ENCODE assay signal across 9 mouse cellular contexts in the genomic region with DNA sequence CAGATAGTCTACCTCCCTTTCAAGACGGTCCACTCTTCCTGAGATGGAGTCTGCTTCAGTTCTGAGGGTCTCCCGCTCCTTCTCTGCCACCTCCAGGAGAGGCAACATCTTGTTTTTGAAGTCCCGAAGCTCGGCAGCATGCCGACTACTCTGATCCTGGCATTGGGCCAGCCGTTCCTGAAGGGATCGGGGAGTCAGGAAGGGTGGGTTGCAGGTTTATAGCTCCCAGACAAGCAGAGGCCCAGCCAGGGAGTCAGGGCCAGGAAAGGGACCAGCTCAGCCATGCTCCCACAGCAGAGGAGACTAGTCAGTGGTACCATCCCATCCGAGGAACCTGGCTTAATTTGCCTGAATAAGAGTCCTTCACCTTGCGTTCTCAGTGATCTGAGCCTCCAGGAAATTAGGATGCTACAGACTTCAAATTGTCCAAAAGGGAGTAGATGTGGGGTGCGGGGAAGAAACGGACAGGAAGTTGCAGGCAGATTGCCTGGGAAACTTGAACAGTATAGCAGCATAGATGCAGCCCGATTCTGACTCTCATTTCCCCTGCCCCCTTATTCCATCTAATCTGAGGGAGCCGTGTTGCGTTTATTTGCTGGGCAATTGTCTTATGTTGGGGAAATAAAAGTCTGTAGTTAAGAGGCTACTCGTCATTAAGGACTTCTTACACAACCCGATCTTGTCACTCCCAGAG. TPM values are rescaled to one million over a fixed set of nuclear protein-coding genes. Genes with fewer than 3 reads are reported as not detected.
A peak's percentile ranks its signal among the peaks of the same experiment; 100 is the strongest.
DNase-seq lines count a peak whose midpoint lies in the region; ATAC-seq and TF ChIP-seq lines count a peak whose summit lies in the region.
"Had no signal": no experiment of that assay in that cellular context is flagged by ENCODE, and none has a peak within 500 bp of the region (broad histone marks: within the 10 kb centered on the region; RNA-seq: fewer than 3 reads in every experiment).

No protein-coding gene starts in this region.

- peak; percentile 55 for DNase-seq in urinary bladder, postnatal 14 days (ENCODE audit: low spot score)
- DNase-seq in urinary bladder, postnatal 10 days (ENCODE audit: low spot score), result no peak
- peak; percentile 16 for DNase-seq in heart, postnatal 0 days (ENCODE audit: low spot score)
- DNase-seq in limb, embryonic 10.5 days (ENCODE audit: low spot score), result no peak
- no peak for DNase-seq in thymus, postnatal 10 days (ENCODE audit: low spot score in 2 of 2)
- no peak for DNase-seq in left cerebral cortex, postnatal 36 days (ENCODE audit: low spot score in 2 of 2)

- no peak; the same call in 1 of the 2 replicates for TF ChIP-seq POLR2A in embryonic fibroblast, embryonic 13.5 days (IDR thresholded peaks at IDR 0.05; ENCODE audit: low read depth, low read length)

- no peak for TF ChIP-seq CTCF in embryonic fibroblast, embryonic 13.5 days (IDR thresholded peaks at IDR 0.05; ENCODE audit: borderline replicate concordance, insufficient read depth, low read length)
- TF ChIP-seq CTCF in heart, postnatal 0 days (IDR thresholded peaks at IDR 0.05; ENCODE audit: low read depth), result no peak

- H3K4me2 ChIP-seq in heart, postnatal 0 days (ENCODE audit: low read depth, low read length), result peak overlapping the region; percentile 62
- peak overlapping the region; percentile 46 for H3K4me2 ChIP-seq in midbrain, embryonic 15.5 days

- peaks cover 10% of the 10 kb centered on the region; the same call in 1 of the 2 replicates for H3K4me1 ChIP-seq in embryonic fibroblast, embryonic 13.5 days (ENCODE audit: control insufficient read depth, insufficient read depth, low read length)
- peaks cover 31% of the 10 kb centered on the region for H3K4me1 ChIP-seq in heart, postnatal 0 days (ENCODE audit: control insufficient read depth, insufficient read depth)
- peaks cover 74% of the 10 kb centered on the region for H3K4me1 ChIP-seq in limb, embryonic 10.5 days
- H3K4me1 ChIP-seq in midbrain, embryonic 15.5 days, result peaks cover 46% of the 10 kb centered on the region

- peak overlapping the region; percentile 38 for H3K9ac ChIP-seq in heart, postnatal 0 days (replicated peaks; ENCODE audit: low read depth, low read length)
- no peak overlapping the region; the same call in 1 of the 2 replicates for H3K9ac ChIP-seq in midbrain, embryonic 15.5 days

- H3K27me3 ChIP-seq in heart, postnatal 0 days (ENCODE audit: control insufficient read depth, insufficient read depth, low read length), result no peaks in the 10 kb centered on the region
- H3K27me3 ChIP-seq in limb, embryonic 10.5 days (ENCODE audit: low read depth, poor library complexity, severe bottlenecking), result no peaks in the 10 kb centered on the region
- H3K27me3 ChIP-seq in midbrain, embryonic 15.5 days (replicated peaks), result no peaks in the 10 kb centered on the region

- WGBS in heart, postnatal 0 days, result 27% methylated on average over 16 of the region's 16 CpGs
- WGBS in limb, embryonic 10.5 days, result 54% methylated on average over 16 of the region's 16 CpGs
- 55% methylated on average over 16 of the region's 16 CpGs for WGBS in midbrain, embryonic 15.5 days

- no peak for TF ChIP-seq EP300 in heart, postnatal 0 days (IDR thresholded peaks at IDR 0.05; ENCODE audit: low read depth)

- intact Hi-C loops in left cerebral cortex, postnatal 36 days (cut with DNase I), result loop anchor here (5.0 kb wide), 2 partner anchors 160 to 305 kb away; a partner anchor contains a TSS

- peaks cover 8% of the 10 kb centered on the region; the same call in 1 of the 2 replicates for H3K36me3 ChIP-seq in heart, postnatal 0 days (replicated peaks; ENCODE audit: control insufficient read depth, insufficient read depth, low read length)
- H3K36me3 ChIP-seq in limb, embryonic 10.5 days, result peaks cover 13% of the 10 kb centered on the region
- H3K36me3 ChIP-seq in midbrain, embryonic 15.5 days (replicated peaks), result no peaks in the 10 kb centered on the region; the same call in 1 of the 2 replicates

- H3K27ac ChIP-seq in embryonic fibroblast, embryonic 13.5 days (ENCODE audit: insufficient read depth, low read length), result peak overlapping the region; percentile 86
- peak overlapping the region; percentile 75 for H3K27ac ChIP-seq in heart, postnatal 0 days (ENCODE audit: low read depth)
- H3K27ac ChIP-seq in limb, embryonic 10.5 days, result peak overlapping the region; percentile 93
- peak overlapping the region; percentile 72 for H3K27ac ChIP-seq in midbrain, embryonic 15.5 days

- no peak for ATAC-seq in heart, postnatal 0 days (ENCODE audit: insufficient read depth, low read depth)
- no peak for ATAC-seq in midbrain, embryonic 15.5 days (replicated peaks)

- no peaks in the 10 kb centered on the region for H3K9me3 ChIP-seq in heart, postnatal 0 days (replicated peaks; ENCODE audit: control insufficient read depth, low read length)
- no peaks in the 10 kb centered on the region for H3K9me3 ChIP-seq in limb, embryonic 10.5 days (replicated peaks)
- H3K9me3 ChIP-seq in midbrain, embryonic 15.5 days, result no peaks in the 10 kb centered on the region

- H3K4me3 ChIP-seq in embryonic fibroblast, embryonic 13.5 days (ENCODE audit: insufficient read depth, low read length), result peak overlapping the region; percentile 38
- H3K4me3 ChIP-seq in heart, postnatal 0 days (ENCODE audit: low read depth, low read length), result peak overlapping the region; percentile 38
- peak overlapping the region; percentile 50 for H3K4me3 ChIP-seq in limb, embryonic 10.5 days
- peak overlapping the region; percentile 16; the same call in 1 of the 2 replicates for H3K4me3 ChIP-seq in midbrain, embryonic 15.5 days

RNA-seq across cellular contexts. Expression of a gene that starts 0.6 kb away (rescaled TPM):
- polyA plus RNA-seq in embryonic fibroblast, embryonic 13.5 days (2011; ENCODE audit: insufficient read length, low read depth, missing spikeins), result 29.8 and 60.5 TPM in 2 replicates
- total RNA-seq in heart, postnatal 0 days (2014; rRNA removed; ENCODE audit: low replicate concordance), result 14.0 and 20.5 TPM in 2 replicates
- polyA plus RNA-seq in heart, postnatal 0 days (2015; fragmentation: Nextera tagmentation; extraction: Ambion mirVana), result 10.6 and 11.4 TPM in 2 replicates
- polyA plus RNA-seq in limb, embryonic 10.5 days (2016; fragmentation: Nextera tagmentation; extraction: Ambion mirVana), result 10.4 and 18.0 TPM in 2 replicates
- polyA plus RNA-seq in midbrain, embryonic 15.5 days (2015; fragmentation: Nextera tagmentation; extraction: Ambion mirVana), result 4.8 and 6.5 TPM in 2 replicates
- total RNA-seq in left cerebral cortex, postnatal 36 days (2021), result 10 to 100 TPM; 12.7 to 13.3 TPM

RNA-seq across cellular contexts. Expression of a gene that starts 2.0 kb away (rescaled TPM):
- polyA plus RNA-seq in embryonic fibroblast, embryonic 13.5 days (2011; ENCODE audit: insufficient read length, low read depth, missing spikeins), result not detected in 2 replicates
- not detected in 2 replicates for total RNA-seq in heart, postnatal 0 days (2014; rRNA removed; ENCODE audit: low replicate concordance)
- not detected in 2 replicates for polyA plus RNA-seq in heart, postnatal 0 days (2015; fragmentation: Nextera tagmentation; extraction: Ambion mirVana)
- not detected in 2 replicates for polyA plus RNA-seq in limb, embryonic 10.5 days (2016; fragmentation: Nextera tagmentation; extraction: Ambion mirVana)
- polyA plus RNA-seq in midbrain, embryonic 15.5 days (2015; fragmentation: Nextera tagmentation; extraction: Ambion mirVana), result not detected in 2 replicates
- not detected for total RNA-seq in left cerebral cortex, postnatal 36 days (2021)
- total RNA-seq: left cerebral cortex, postnatal 25 days had no signal

RNA-seq across cellular contexts. Expression of a gene that starts 54.2 kb away (rescaled TPM):
- 53.1 and 56.2 TPM in 2 replicates for polyA plus RNA-seq in embryonic fibroblast, embryonic 13.5 days (2011; ENCODE audit: insufficient read length, low read depth, missing spikeins)
- 56.9 and 61.1 TPM in 2 replicates for total RNA-seq in heart, postnatal 0 days (2014; rRNA removed; ENCODE audit: low replicate concordance)
- polyA plus RNA-seq in heart, postnatal 0 days (2015; fragmentation: Nextera tagmentation; extraction: Ambion mirVana), result 6.1 and 7.0 TPM in 2 replicates
- 8.7 and 10.6 TPM in 2 replicates for polyA plus RNA-seq in limb, embryonic 10.5 days (2016; fragmentation: Nextera tagmentation; extraction: Ambion mirVana)
- 13.0 and 13.2 TPM in 2 replicates for polyA plus RNA-seq in midbrain, embryonic 15.5 days (2015; fragmentation: Nextera tagmentation; extraction: Ambion mirVana)
- total RNA-seq in left cerebral cortex, postnatal 36 days (2021), result 100 to 1,000 TPM; 110 to 129 TPM

Comparison
In these comparisons a context has a peak if more than half of its experiments do, and no peak if none do; other contexts are left out.
1. DNase-seq: peak in urinary bladder, postnatal 14 days (single experiment) and heart, postnatal 0 days (single experiment); none in urinary bladder, postnatal 10 days (single experiment), limb, embryonic 10.5 days (single experiment), thymus, postnatal 10 days (0 of 2) and left cerebral cortex, postnatal 36 days (0 of 2).
2. Peak in every context shown above with its lines, with median percentiles within 50 percentile points of each other: H3K27ac ChIP-seq and H3K4me3 ChIP-seq.